Mouse (Mus musculus) hindbrain, postnatal 0 days (tissue): Measurements from ENCODE around the gene Gm3371. TPM values are rescaled to one million over a fixed set of nuclear protein-coding genes. Genes with fewer than 3 reads are reported as not detected.
"Not testable (repeated sequence)": the region's sequence is repeated elsewhere in the genome, so short reads cannot be mapped to it uniquely, and the experiment has no call there.

ENCODE experiments used
- ATAC-seq: fragments of 200-750 bp; cut with Nextera tagmentation; 2 replicates; pipeline ENCODE4 v1.8.0; 2017; ENCODE audit warnings: mild to moderate bottlenecking, moderate TSS enrichment, moderate library complexity
- DNase-seq: peaks from one replicate; pipeline ENCODE4 v3.0.0-alpha.2; 2015; ENCODE audit warnings: low spot score
- H3K27ac ChIP-seq: fragments of 300-500 bp; sonication (generic); 2 replicates; pipeline ENCODE4 v1.5.1; 2014; ENCODE audit warnings: mild to moderate bottlenecking
- H3K27me3 ChIP-seq: fragments of 300-500 bp; sonication (generic); 2 replicates; pipeline ENCODE4 v1.6.1; 2014; ENCODE audit warnings: low read length, mixed read lengths; ENCODE audit not compliant: insufficient read depth
- H3K36me3 ChIP-seq: fragments of 300-500 bp; sonication (generic); 2 replicates; pipeline ENCODE4 v1.6.1; 2014; ENCODE audit warnings: low read length, mixed read lengths; ENCODE audit not compliant: insufficient read depth
- H3K4me1 ChIP-seq: fragments of 300-500 bp; sonication (generic); 2 replicates; pipeline ENCODE4 v1.6.1; 2014; ENCODE audit warnings: antibody characterized with exemption, low read length, mixed read lengths; ENCODE audit not compliant: insufficient read depth
- H3K4me2 ChIP-seq: fragments of 300-500 bp; sonication (generic); 2 replicates; pipeline ENCODE4 v1.6.1; 2014; ENCODE audit warnings: low read depth, mild to moderate bottlenecking, low read length, moderate library complexity, mixed read lengths
- H3K4me3 ChIP-seq: fragments of 300-500 bp; sonication (generic); 2 replicates; pipeline ENCODE4 v1.5.1; 2014; ENCODE audit warnings: low read length
- H3K9ac ChIP-seq: fragments of 300-500 bp; sonication (generic); replicated peaks from 2 replicates; pipeline ENCODE4 v1.6.1; 2014; ENCODE audit warnings: mild to moderate bottlenecking, low read length, moderate library complexity, mixed read lengths
- H3K9me3 ChIP-seq: fragments of 300-500 bp; sonication (generic); 2 replicates; pipeline ENCODE4 v1.6.1; 2016; ENCODE audit warnings: low read length, mixed read lengths
- CTCF ChIP-seq: IDR thresholded peaks from 2 replicates; pipeline ENCODE4 v1.5.1; 2016; ENCODE audit warnings: antibody characterized with exemption, control low read depth, low read depth
- WGBS: fragments of 180-500 bp; shearing (Covaris S2); extraction: QIAGEN DNeasy Blood & Tissue Kit; methylation state at CpG from one replicate; pipeline ENCODE4 v1.1.7; 2014; 5-methylcytosine and 5-hydroxymethylcytosine counted together
- polyA plus RNA-seq: library from polyadenylated mRNA; unstranded; fragments of >200 nt; fragmentation: Nextera tagmentation; extraction: Ambion mirVana; gene quantifications from 2 replicates; pipeline ENCODE4 v1.2.1, GENCODE M21; 2015
- total RNA-seq: library from RNA; depleted of rRNA; stranded (reverse); fragments of >200 nt; gene quantifications from 2 replicates; pipeline ENCODE4 v1.2.3, GENCODE M21; 2014; rRNA removed

The Gm3371 gene
- total RNA-seq (not detected in 2 replicates), polyA plus RNA-seq (not detected in 2 replicates)

- no CpG with 5 or more reads among the region's 2 CpGs for WGBS
- DNase-seq, ATAC-seq: not testable (repeated sequence)
These were observed at the start of gene Gm3371 for GRCm38 (mm10) chr14:44410588-44410987. TSS of gene Gm3371 (minus strand) at chr14:44410688.

GRCm38 (mm10) chr14:44433335-44433734 is 22.8 kb upstream of the Gm3371 start, which contains the start of gene Gm8232:
TSS of gene Gm8232 (plus strand) at chr14:44433635.
- not testable (repeated sequence) for H3K4me2 ChIP-seq, H3K9ac ChIP-seq, H3K4me3 ChIP-seq, H3K27me3 ChIP-seq, DNase-seq, H3K27ac ChIP-seq, H3K9me3 ChIP-seq, ATAC-seq, H3K36me3 ChIP-seq, H3K4me1 ChIP-seq
- WGBS = 88% methylated on average over 3 of the region's 3 CpGs

More at GRCm38 (mm10) chr14:44410588-44410987, at the start of gene Gm3371:
- H3K27ac ChIP-seq, H3K36me3 ChIP-seq, H3K4me2 ChIP-seq, H3K9me3 ChIP-seq, H3K27me3 ChIP-seq, H3K4me3 ChIP-seq, H3K4me1 ChIP-seq, H3K9ac ChIP-seq: not testable (repeated sequence)

- H3K27ac ChIP-seq, H3K4me1 ChIP-seq, H3K9me3 ChIP-seq, H3K4me2 ChIP-seq, DNase-seq, H3K36me3 ChIP-seq, H3K27me3 ChIP-seq, H3K9ac ChIP-seq, H3K4me3 ChIP-seq, ATAC-seq: not testable (repeated sequence)
- 82% methylated on average over 4 of the region's 4 CpGs for WGBS
These were observed 26.3 kb downstream of the Gm3371 start for GRCm38 (mm10) chr14:44384233-44384632.

- H3K27me3 ChIP-seq, H3K4me2 ChIP-seq, H3K4me3 ChIP-seq, DNase-seq, H3K36me3 ChIP-seq, ATAC-seq, H3K4me1 ChIP-seq, H3K9me3 ChIP-seq, H3K9ac ChIP-seq, H3K27ac ChIP-seq: not testable (repeated sequence)
- WGBS = 91% methylated on average over 4 of the region's 4 CpGs
These were observed 45.4 kb downstream of the Gm3371 start, which contains the start of gene Gm8229 for GRCm38 (mm10) chr14:44365057-44365456. TSS of gene Gm8229 (plus strand) at chr14:44365357.

GRCm38 (mm10) chr14:44362301-44362700 is 48.2 kb downstream of the Gm3371 start:
- TF ChIP-seq CTCF = peak; percentile 54
- DNase-seq = peak; percentile 2
- not testable (repeated sequence) for H3K9me3 ChIP-seq, H3K4me3 ChIP-seq, ATAC-seq, H3K36me3 ChIP-seq, H3K4me1 ChIP-seq, H3K4me2 ChIP-seq, H3K27me3 ChIP-seq, H3K9ac ChIP-seq, H3K27ac ChIP-seq

GRCm38 (mm10) chr14:44361416-44361815 is 49.1 kb downstream of the Gm3371 start:
- peak; percentile 59 for TF ChIP-seq CTCF
- 38% methylated on average over 2 of the region's 2 CpGs for WGBS

More at GRCm38 (mm10) chr14:44361416-44361815, 49.1 kb downstream of the Gm3371 start:
- not testable (repeated sequence) for H3K4me2 ChIP-seq, ATAC-seq, H3K4me1 ChIP-seq, H3K27ac ChIP-seq, H3K9me3 ChIP-seq, H3K36me3 ChIP-seq, H3K4me3 ChIP-seq, DNase-seq, H3K27me3 ChIP-seq, H3K9ac ChIP-seq

Other genes with a start within 250 kb of the Gm3371 start
- gene Gm8212, start 213.0 kb downstream of the Gm3371 start, total RNA-seq = not detected in 2 replicates
- gene Gm8212, start 213.0 kb downstream of the Gm3371 start, polyA plus RNA-seq = not detected in 2 replicates
- not detected in 2 replicates for gene 4930503E14Rik, start 197.4 kb downstream of the Gm3371 start, total RNA-seq
- gene 4930503E14Rik, start 197.4 kb downstream of the Gm3371 start, polyA plus RNA-seq = not detected in 2 replicates
- not detected in 2 replicates for gene Gm8220, start 125.1 kb downstream of the Gm3371 start, total RNA-seq
- gene Gm8220, start 125.1 kb downstream of the Gm3371 start, polyA plus RNA-seq = not detected in 2 replicates
- gene Gm5930, start 72.1 kb downstream of the Gm3371 start, total RNA-seq = not detected in 2 replicates
- gene Gm5930, start 72.1 kb downstream of the Gm3371 start, polyA plus RNA-seq = not detected in 2 replicates
- gene Gm8229, start 45.3 kb downstream of the Gm3371 start, total RNA-seq = not detected in 2 replicates
- gene Gm8229, start 45.3 kb downstream of the Gm3371 start, polyA plus RNA-seq = not detected in 2 replicates
- not detected in 2 replicates for gene Gm8232, start 22.9 kb upstream of the Gm3371 start, total RNA-seq
- gene Gm8232, start 22.9 kb upstream of the Gm3371 start, polyA plus RNA-seq = not detected in 2 replicates
- not detected in 2 replicates for gene BC061237, start 81.8 kb upstream of the Gm3371 start, total RNA-seq
- 0.24 TPM in 1 of 2 replicates, not detected in the other for gene BC061237, start 81.8 kb upstream of the Gm3371 start, polyA plus RNA-seq
- gene Gm17093, start 107.6 kb upstream of the Gm3371 start, total RNA-seq = not detected in 2 replicates
- not detected in 2 replicates for gene Gm17093, start 107.6 kb upstream of the Gm3371 start, polyA plus RNA-seq
- gene Gm8247, start 172.5 kb upstream of the Gm3371 start, total RNA-seq = not detected in 2 replicates
- 0.58 TPM in 1 of 2 replicates, not detected in the other for gene Gm8247, start 172.5 kb upstream of the Gm3371 start, polyA plus RNA-seq
- gene Gm5624, start 217.2 kb upstream of the Gm3371 start, total RNA-seq = not detected in 2 replicates
- not detected in 2 replicates for gene Gm5624, start 217.2 kb upstream of the Gm3371 start, polyA plus RNA-seq